Mouse (Mus musculus): Measurements from ENCODE around the gene Csrp1. TPM values are rescaled to one million over a fixed set of nuclear protein-coding genes. Genes with fewer than 3 reads are reported as not detected.

Gene Csrp1
- polyA plus RNA-seq, 1 experiment from 2014 or later, result 285 TPM

- H3K4me3 ChIP-seq (ENCODE audit: low read depth, low read length), result no peak overlapping the region
- TF ChIP-seq CTCF (IDR thresholded peaks at IDR 0.05; ENCODE audit: low read depth), result no peak
- no peaks in the 10 kb centered on the region for H3K9me3 ChIP-seq (ENCODE audit: control insufficient read depth)
- H3K9ac ChIP-seq (ENCODE audit: low read depth, low read length), result no peak overlapping the region
- no peaks in the 10 kb centered on the region for H3K4me1 ChIP-seq (replicated peaks; ENCODE audit: control insufficient read depth, insufficient read depth, low read length)
- H3K27me3 ChIP-seq (replicated peaks; ENCODE audit: control insufficient read depth, insufficient read depth, low read length), result no peaks in the 10 kb centered on the region
- H3K27ac ChIP-seq (ENCODE audit: low read depth, low read length), result no peak overlapping the region; the same call in 1 of the 2 replicates
- ATAC-seq, result no peak
- H3K4me2 ChIP-seq (replicated peaks; ENCODE audit: low read depth), result no peak overlapping the region
- H3K36me3 ChIP-seq (ENCODE audit: control insufficient read depth, insufficient read depth), result peaks cover 62% of the 10 kb centered on the region
- WGBS, result 79% methylated on average over 4 of the region's 4 CpGs
These were observed 26.4 kb downstream of the Csrp1 start for GRCm38 (mm10) chr1:135746248-135746647.

- H3K9me3 ChIP-seq (ENCODE audit: control insufficient read depth), result no peaks in the 10 kb centered on the region
- no peak overlapping the region for H3K4me2 ChIP-seq (replicated peaks; ENCODE audit: low read depth)
- H3K27me3 ChIP-seq (replicated peaks; ENCODE audit: control insufficient read depth, insufficient read depth, low read length), result no peaks in the 10 kb centered on the region
- no peak overlapping the region for H3K4me3 ChIP-seq (ENCODE audit: low read depth, low read length)
- H3K4me1 ChIP-seq (replicated peaks; ENCODE audit: control insufficient read depth, insufficient read depth, low read length), result no peaks in the 10 kb centered on the region
- peak; percentile 95 for ATAC-seq
- no peak overlapping the region for H3K9ac ChIP-seq (ENCODE audit: low read depth, low read length)
- 11% methylated on average over 10 of the region's 10 CpGs for WGBS
- H3K36me3 ChIP-seq (ENCODE audit: control insufficient read depth, insufficient read depth), result peaks cover 44% of the 10 kb centered on the region
- TF ChIP-seq CTCF (IDR thresholded peaks at IDR 0.05; ENCODE audit: low read depth), result peak; percentile 98
- H3K27ac ChIP-seq (ENCODE audit: low read depth, low read length), result no peak overlapping the region
These were observed 33.0 kb downstream of the Csrp1 start for GRCm38 (mm10) chr1:135752737-135753348.

- no peaks in the 10 kb centered on the region for H3K4me1 ChIP-seq (replicated peaks; ENCODE audit: control insufficient read depth, insufficient read depth, low read length)
- ATAC-seq, result no peak
- no peak overlapping the region for H3K27ac ChIP-seq (ENCODE audit: low read depth, low read length)
- peaks cover 19% of the 10 kb centered on the region for H3K36me3 ChIP-seq (ENCODE audit: control insufficient read depth, insufficient read depth)
- no peaks in the 10 kb centered on the region for H3K9me3 ChIP-seq (ENCODE audit: control insufficient read depth)
- TF ChIP-seq CTCF (IDR thresholded peaks at IDR 0.05; ENCODE audit: low read depth), result no peak
- no peak overlapping the region for H3K4me3 ChIP-seq (ENCODE audit: low read depth, low read length)
- H3K27me3 ChIP-seq (replicated peaks; ENCODE audit: control insufficient read depth, insufficient read depth, low read length), result no peaks in the 10 kb centered on the region
- no peak overlapping the region for H3K9ac ChIP-seq (ENCODE audit: low read depth, low read length)
- H3K4me2 ChIP-seq (replicated peaks; ENCODE audit: low read depth), result no peak overlapping the region
- WGBS, result 53% methylated on average over 9 of the region's 9 CpGs
These were observed 35.4 kb downstream of the Csrp1 start for GRCm38 (mm10) chr1:135755287-135755686.

- no peaks in the 10 kb centered on the region for H3K9me3 ChIP-seq (ENCODE audit: control insufficient read depth)
- H3K36me3 ChIP-seq (ENCODE audit: control insufficient read depth, insufficient read depth), result peaks cover 13% of the 10 kb centered on the region
- no peak for ATAC-seq
- no peaks in the 10 kb centered on the region for H3K4me1 ChIP-seq (replicated peaks; ENCODE audit: control insufficient read depth, insufficient read depth, low read length)
- no peaks in the 10 kb centered on the region for H3K27me3 ChIP-seq (replicated peaks; ENCODE audit: control insufficient read depth, insufficient read depth, low read length)
- TF ChIP-seq CTCF (IDR thresholded peaks at IDR 0.05; ENCODE audit: low read depth), result no peak
- H3K4me3 ChIP-seq (ENCODE audit: low read depth, low read length), result no peak overlapping the region
- no peak overlapping the region for H3K4me2 ChIP-seq (replicated peaks; ENCODE audit: low read depth)
- H3K9ac ChIP-seq (ENCODE audit: low read depth, low read length), result no peak overlapping the region
- 77% methylated on average over 3 of the region's 3 CpGs for WGBS
- H3K27ac ChIP-seq (ENCODE audit: low read depth, low read length), result no peak overlapping the region
These were observed 36.1 kb downstream of the Csrp1 start for GRCm38 (mm10) chr1:135755913-135756312.

- no peak for TF ChIP-seq CTCF (IDR thresholded peaks at IDR 0.05; ENCODE audit: low read depth)
- ATAC-seq, result no peak
- Histone ChIP-seq H3K4me1 (replicated peaks; ENCODE audit: control insufficient read depth, insufficient read depth, low read length) (no peaks in the 10 kb centered on the region), H3K27ac (ENCODE audit: low read depth, low read length) (no peak overlapping the region), H3K36me3 (ENCODE audit: control insufficient read depth, insufficient read depth) (no peaks in the 10 kb centered on the region), H3K4me2 (replicated peaks; ENCODE audit: low read depth) (no peak overlapping the region), H3K9ac (ENCODE audit: low read depth, low read length) (no peak overlapping the region), H3K9me3 (ENCODE audit: control insufficient read depth) (no peaks in the 10 kb centered on the region), H3K4me3 (ENCODE audit: low read depth, low read length) (no peak overlapping the region), H3K27me3 (replicated peaks; ENCODE audit: control insufficient read depth, insufficient read depth, low read length) (no peaks in the 10 kb centered on the region)
- WGBS, result 63% methylated on average over 8 of the region's 8 CpGs
These were observed 37.4 kb downstream of the Csrp1 start for GRCm38 (mm10) chr1:135757287-135757686.

- no peaks in the 10 kb centered on the region for H3K36me3 ChIP-seq (ENCODE audit: control insufficient read depth, insufficient read depth)
- TF ChIP-seq CTCF (IDR thresholded peaks at IDR 0.05; ENCODE audit: low read depth), result no peak
- H3K4me3 ChIP-seq (ENCODE audit: low read depth, low read length), result no peak overlapping the region
- H3K9ac ChIP-seq (ENCODE audit: low read depth, low read length), result no peak overlapping the region
- H3K27me3 ChIP-seq (replicated peaks; ENCODE audit: control insufficient read depth, insufficient read depth, low read length), result no peaks in the 10 kb centered on the region
- ATAC-seq, result no peak
- H3K4me1 ChIP-seq (replicated peaks; ENCODE audit: control insufficient read depth, insufficient read depth, low read length), result no peaks in the 10 kb centered on the region
- H3K4me2 ChIP-seq (replicated peaks; ENCODE audit: low read depth), result no peak overlapping the region
- H3K9me3 ChIP-seq (ENCODE audit: control insufficient read depth), result no peaks in the 10 kb centered on the region
- H3K27ac ChIP-seq (ENCODE audit: low read depth, low read length), result no peak overlapping the region
- 78% methylated on average over 4 of the region's 4 CpGs for WGBS
These were observed 39.8 kb downstream of the Csrp1 start for GRCm38 (mm10) chr1:135759685-135760084.

GRCm38 (mm10) chr1:135760216-135760615, 40.4 kb downstream of the Csrp1 start:
- Histone ChIP-seq H3K4me2 (replicated peaks; ENCODE audit: low read depth) (no peak overlapping the region), H3K27ac (ENCODE audit: low read depth, low read length) (no peak overlapping the region), H3K9ac (ENCODE audit: low read depth, low read length) (no peak overlapping the region), H3K36me3 (ENCODE audit: control insufficient read depth, insufficient read depth) (no peaks in the 10 kb centered on the region), H3K27me3 (replicated peaks; ENCODE audit: control insufficient read depth, insufficient read depth, low read length) (no peaks in the 10 kb centered on the region), H3K9me3 (ENCODE audit: control insufficient read depth) (no peaks in the 10 kb centered on the region), H3K4me3 (ENCODE audit: low read depth, low read length) (no peak overlapping the region), H3K4me1 (replicated peaks; ENCODE audit: control insufficient read depth, insufficient read depth, low read length) (no peaks in the 10 kb centered on the region)
- WGBS, result 55% methylated on average over 8 of the region's 8 CpGs
- peak; percentile 58 for TF ChIP-seq CTCF (IDR thresholded peaks at IDR 0.05; ENCODE audit: low read depth)
- no peak for ATAC-seq

Data from intestine, postnatal 0 days (tissue).